Mouse (Mus musculus): Measurements from ENCODE around the gene Rbm39. TPM values are rescaled to one million over a fixed set of nuclear protein-coding genes. Genes with fewer than 3 reads are reported as not detected.

The Rbm39 gene
- polyA plus RNA-seq (2012; ENCODE audit: low replicate concordance): 221 and 282 TPM in 2 replicates

GRCm38 (mm10) chr2:156180094-156180821, at the start of gene Rbm39:
Rbm39 (minus strand) TSS chr2:156180238.

GRCm38 (mm10) chr2:156196302-156197128, 16.5 kb upstream of the Rbm39 start, which contains the start of gene Phf20:
Phf20 (plus strand) TSS chr2:156196466.

GRCm38 (mm10) chr2:156143953-156144724, 35.9 kb downstream of the Rbm39 start, which contains the start of the genes Romo1 and Nfs1:
Romo1 (plus strand) TSS chr2:156144039.
Nfs1 (minus strand) TSS chr2:156144186.

GRCm38 (mm10) chr2:156126992-156127391, 53.0 kb downstream of the Rbm39 start, which contains the start of gene Gm28036:
Gm28036 (minus strand) TSS chr2:156127092.

GRCm38 (mm10) chr2:156111358-156112079, 68.5 kb downstream of the Rbm39 start, which contains the start of the genes Cpne1 and Rbm12:
Cpne1 (minus strand) TSS chr2:156111965.
Rbm12 (minus strand) TSS chr2:156111978.

Other genes with a start within 250 kb of the Rbm39 start
- 1.9 and 2.0 TPM in 2 replicates for gene Uqcc1, start 249.9 kb downstream of the Rbm39 start, polyA plus RNA-seq (2012; ENCODE audit: low replicate concordance)
- gene Gm15557, start 239.5 kb downstream of the Rbm39 start, polyA plus RNA-seq (2012; ENCODE audit: low replicate concordance): 0.25 TPM in 1 of 2 replicates, not detected in the other
- 0.31 and 0.70 TPM in 2 replicates for gene Gdf5, start 234.9 kb downstream of the Rbm39 start, polyA plus RNA-seq (2012; ENCODE audit: low replicate concordance)
- 13.3 and 14.7 TPM in 2 replicates for gene Cep250, start 223.8 kb downstream of the Rbm39 start, polyA plus RNA-seq (2012; ENCODE audit: low replicate concordance)
- 0.34 and 0.60 TPM in 2 replicates for gene 6430550D23Rik, start 172.3 kb downstream of the Rbm39 start, polyA plus RNA-seq (2012; ENCODE audit: low replicate concordance)
- 23.3 and 34.1 TPM in 2 replicates for gene Ergic3, start 172.2 kb downstream of the Rbm39 start, polyA plus RNA-seq (2012; ENCODE audit: low replicate concordance)
- 0.24 and 0.41 TPM in 2 replicates for gene Fer1l4, start 127.3 kb downstream of the Rbm39 start, polyA plus RNA-seq (2012; ENCODE audit: low replicate concordance)
- 3.1 and 3.3 TPM in 2 replicates for gene Spag4, start 115.1 kb downstream of the Rbm39 start, polyA plus RNA-seq (2012; ENCODE audit: low replicate concordance)
- gene Cpne1, start 68.3 kb downstream of the Rbm39 start, polyA plus RNA-seq (2012; ENCODE audit: low replicate concordance): 16.5 and 29.2 TPM in 2 replicates
- gene Rbm12, start 68.3 kb downstream of the Rbm39 start, polyA plus RNA-seq (2012; ENCODE audit: low replicate concordance): 6.2 and 8.1 TPM in 2 replicates
- gene Gm28036, start 53.1 kb downstream of the Rbm39 start, polyA plus RNA-seq (2012; ENCODE audit: low replicate concordance): 0.68 TPM in 1 of 2 replicates, not detected in the other
- 105 and 200 TPM in 2 replicates for gene Romo1, start 36.2 kb downstream of the Rbm39 start, polyA plus RNA-seq (2012; ENCODE audit: low replicate concordance)
- gene Nfs1, start 36.1 kb downstream of the Rbm39 start, polyA plus RNA-seq (2012; ENCODE audit: low replicate concordance): 36.7 and 38.3 TPM in 2 replicates
- gene Phf20, start 16.2 kb upstream of the Rbm39 start, polyA plus RNA-seq (2012; ENCODE audit: low replicate concordance): 23.0 and 27.4 TPM in 2 replicates
- gene Cnbd2, start 132.1 kb upstream of the Rbm39 start, polyA plus RNA-seq (2012; ENCODE audit: low replicate concordance): 0.19 TPM in 1 of 2 replicates, not detected in the other
- 633 and 1,863 TPM in 2 replicates for gene Scand1, start 132.5 kb upstream of the Rbm39 start, polyA plus RNA-seq (2012; ENCODE audit: low replicate concordance)
- gene Epb41l1, start 240.7 kb upstream of the Rbm39 start, polyA plus RNA-seq (2012; ENCODE audit: low replicate concordance): 1.8 and 5.8 TPM in 2 replicates